Comparison of ENCODE assay signal across 20 mouse cellular contexts in the genomic region with DNA sequence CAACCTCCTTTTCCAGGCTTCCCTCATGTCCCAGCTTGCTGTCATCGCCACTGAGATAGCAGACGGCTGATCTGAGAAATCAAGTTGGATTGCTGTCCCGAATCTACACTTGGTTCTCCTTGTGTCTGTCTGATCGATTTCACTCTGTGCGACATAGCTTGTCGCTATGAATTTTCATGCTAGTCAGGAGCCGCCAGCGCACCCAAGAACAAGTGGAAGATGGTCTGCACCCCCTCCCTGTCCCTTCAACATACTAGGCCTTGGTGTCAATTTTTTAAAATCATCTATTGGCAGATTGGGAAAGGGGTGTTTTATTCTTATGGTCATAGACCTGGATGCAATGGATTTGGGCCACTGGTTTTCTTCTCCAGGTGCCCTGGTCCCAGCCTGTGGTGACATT.
"Had no signal": no experiment of that assay in that cellular context is flagged by ENCODE, and none has a peak within 500 bp of the region (broad histone marks: within the 10 kb centered on the region; RNA-seq: fewer than 3 reads in every experiment).

No protein-coding gene starts in this region.

- H3K27ac ChIP-seq: liver, embryonic 13.5 days; liver, embryonic 15.5 days; macrophage; midbrain, embryonic 13.5 days; midbrain, embryonic 15.5 days; neural tube, embryonic 12.5 days had no signal

- H3K4me2 ChIP-seq: liver, embryonic 11.5 days; liver, embryonic 13.5 days; liver, embryonic 15.5 days; midbrain, embryonic 11.5 days; midbrain, embryonic 13.5 days; midbrain, embryonic 15.5 days; neural tube, embryonic 12.5 days had no signal

- H3K27me3 ChIP-seq: liver, embryonic 13.5 days; liver, embryonic 15.5 days; megakaryocyte, embryonic 14.5 days; midbrain, embryonic 13.5 days; midbrain, embryonic 15.5 days; neural tube, embryonic 12.5 days had no signal

- H3K9ac ChIP-seq: liver, embryonic 13.5 days; liver, embryonic 15.5 days; liver, postnatal 0 days; midbrain, embryonic 13.5 days; midbrain, embryonic 15.5 days; neural tube, embryonic 12.5 days had no signal

- H3K4me1 ChIP-seq: liver, embryonic 13.5 days; liver, embryonic 15.5 days; midbrain, embryonic 15.5 days; neural tube, embryonic 12.5 days had no signal

- DNase-seq: liver, embryonic 13.5 days; liver, postnatal 0 days; lung, adult 2 months; lung, postnatal 14 days; lung, postnatal 36 days; right cerebral cortex, adult 18-20 months; right cerebral cortex, postnatal 25 days; right cerebral cortex, postnatal 4 days; spleen, adult 18-20 months; thymus, adult 18-20 months; thymus, postnatal 14 days; thymus, postnatal 36 days had no signal

- H3K9me3 ChIP-seq: liver, embryonic 13.5 days; liver, embryonic 15.5 days; megakaryocyte, embryonic 14.5 days; midbrain, embryonic 13.5 days; midbrain, embryonic 15.5 days; neural tube, embryonic 12.5 days had no signal

- H3K4me3 ChIP-seq: liver, embryonic 13.5 days; liver, embryonic 15.5 days; megakaryocyte, embryonic 14.5 days; midbrain, embryonic 13.5 days; midbrain, embryonic 15.5 days; neural tube, embryonic 12.5 days had no signal

- H3K36me3 ChIP-seq: liver, embryonic 15.5 days had no signal

- ATAC-seq: liver, postnatal 0 days; midbrain, embryonic 13.5 days; midbrain, embryonic 15.5 days had no signal
